Mouse (Mus musculus) liver, embryonic 14.5 days (tissue): ENCODE measurements around the gene Ahctf1. TPM values are rescaled to one million over a fixed set of nuclear protein-coding genes. Genes with fewer than 3 reads are reported as not detected.
"Not testable (repeated sequence)": the region's sequence is repeated elsewhere in the genome, so short reads cannot be mapped to it uniquely, and the experiment has no call there.

Experiments
- ATAC-seq: fragments of 200-750 bp; cut with Nextera tagmentation; 2 replicates; pipeline ENCODE4 v1.8.0; 2017; ENCODE audit warnings: moderate number of reproducible peaks, mild to moderate bottlenecking, moderate library complexity; ENCODE audit not compliant: insufficient read depth
- DNase-seq, 3 experiments: peaks; one replicate each; pipeline ENCODE4 v3.0.0-alpha.2; 2012 to 2013; ENCODE audit warnings: low read depth in 3 of 3, low spot score in 3 of 3
- H3K27ac ChIP-seq: fragments of 300-500 bp; sonication (generic); 2 replicates; pipeline ENCODE4 v1.5.1; 2014; ENCODE audit warnings: moderate library complexity, mild to moderate bottlenecking, control low read depth, inconsistent platforms
- H3K27me3 ChIP-seq: fragments of 300-500 bp; sonication (generic); 2 replicates; pipeline ENCODE4 v1.6.1; 2014; ENCODE audit warnings: mild to moderate bottlenecking, low read length, moderate library complexity; ENCODE audit not compliant: control insufficient read depth, insufficient read depth
- H3K36me3 ChIP-seq: fragments of 300-500 bp; sonication (generic); replicated peaks from 2 replicates; pipeline ENCODE4 v1.6.1; 2014; ENCODE audit warnings: low read depth; ENCODE audit not compliant: control insufficient read depth, insufficient read depth
- H3K4me1 ChIP-seq, 2 experiments: fragments of 200-500 bp in 1 of 2; fragments of 300-500 bp in 1 of 2; sonication (generic) in 1 of 2; replicated peaks; 2 replicates each; pipeline ENCODE4 v1.6.1; 2012 to 2014; ENCODE audit warnings: antibody characterized with exemption in 1 of 2, inconsistent platforms in 1 of 2, low read length in 1 of 2; ENCODE audit not compliant: control insufficient read depth in 2 of 2, insufficient read depth in 2 of 2
- H3K4me2 ChIP-seq: fragments of 300-500 bp; sonication (generic); 2 replicates; pipeline ENCODE4 v1.6.1; 2014; ENCODE audit warnings: low read depth, mild to moderate bottlenecking, control low read depth, moderate library complexity
- H3K4me3 ChIP-seq, 2 experiments: fragments of 200-500 bp in 1 of 2; fragments of 300-500 bp in 1 of 2; sonication (generic) in 1 of 2; 2 replicates each; pipeline ENCODE4 v1.5.1; 2012 to 2014; ENCODE audit warnings: low read depth in 2 of 2, low read length in 2 of 2, mild to moderate bottlenecking in 2 of 2, control low read depth in 1 of 2, inconsistent platforms in 1 of 2, moderate library complexity in 1 of 2; ENCODE audit not compliant: insufficient read depth in 1 of 2
- H3K9ac ChIP-seq: fragments of 300-500 bp; sonication (generic); replicated peaks from 2 replicates; pipeline ENCODE4 v1.6.1; 2014; ENCODE audit warnings: mild to moderate bottlenecking, control low read depth, moderate library complexity
- H3K9me3 ChIP-seq: fragments of 300-500 bp; sonication (generic); 2 replicates; pipeline ENCODE4 v1.6.1; 2016; ENCODE audit warnings: low read length, mixed read lengths; ENCODE audit not compliant: control insufficient read depth
- CTCF ChIP-seq: IDR thresholded peaks from 2 replicates; pipeline ENCODE4 v1.5.1; 2016; ENCODE audit warnings: antibody characterized with exemption, low read depth, control low read depth
- EP300 ChIP-seq: IDR thresholded peaks from 2 replicates; pipeline ENCODE4 v1.6.1; 2016; ENCODE audit warnings: antibody characterized with exemption, low read depth
- WGBS: fragments of 180-500 bp; shearing (Covaris S2); extraction: QIAGEN DNeasy Blood & Tissue Kit; methylation state at CpG from one replicate; pipeline ENCODE4 v1.1.7; 2014; ENCODE audit not compliant: insufficient replicate concordance; 5-methylcytosine and 5-hydroxymethylcytosine counted together
- polyA plus RNA-seq, 2 experiments: library from polyadenylated mRNA; depleted of rRNA in 1 of 2; stranded (reverse) in 1 of 2; unstranded in 1 of 2; fragments of >200 nt; fragmentation: Nextera tagmentation in 1 of 2; extraction: Ambion mirVana in 1 of 2; gene quantifications; 2 replicates each; pipeline versions ENCODE4 v1.2.1 to v1.2.3; 2012 to 2014

The Ahctf1 gene
- polyA plus RNA-seq, 2 experiments = 19.2 to 25.5 TPM

DNA sequence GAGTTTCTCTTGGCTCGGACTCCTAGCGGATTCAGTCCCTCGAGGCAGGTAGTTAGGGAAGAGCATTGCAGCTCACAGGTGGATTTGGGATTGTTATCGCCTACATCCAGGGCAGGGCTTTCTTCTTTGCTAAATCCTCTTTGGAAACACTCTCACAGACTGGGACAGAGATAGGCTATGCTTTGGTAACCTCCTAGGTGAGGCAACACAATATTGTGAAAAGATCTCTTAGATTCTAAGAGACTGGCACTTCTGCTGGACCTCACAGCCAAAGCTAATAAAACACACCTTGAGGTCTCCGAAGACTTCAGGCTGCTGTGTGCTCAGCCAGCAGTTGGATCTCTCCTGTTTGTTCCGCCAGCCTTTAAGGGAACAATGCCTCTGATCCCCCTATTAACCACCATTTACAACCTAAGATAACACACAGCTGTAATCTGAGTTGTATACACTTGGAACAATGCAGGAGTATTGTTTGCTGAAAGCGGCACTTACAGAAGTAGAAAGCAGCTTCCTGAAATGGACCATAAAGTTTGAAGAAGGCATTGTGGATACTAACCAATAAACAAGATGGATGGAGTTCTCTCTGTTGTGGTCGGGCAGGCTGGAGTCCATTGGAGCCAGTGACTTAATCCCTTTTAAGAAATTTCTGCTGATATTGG is 80.5 kb downstream of the Ahctf1 start:
- TF ChIP-seq EP300 (no peak), CTCF (no peak)
- DNase-seq = no peak
- WGBS = 47% methylated on average over 8 of the region's 8 CpGs
- H3K4me2 ChIP-seq = no peak overlapping the region
- ATAC-seq = no peak
- H3K4me1 ChIP-seq = no peaks in the 10 kb centered on the region
- no peaks in the 10 kb centered on the region for H3K36me3 ChIP-seq
- H3K27ac ChIP-seq = no peak overlapping the region
- H3K9me3 ChIP-seq = no peaks in the 10 kb centered on the region
- H3K27me3 ChIP-seq = peaks cover 3% of the 10 kb centered on the region
- no peak overlapping the region for H3K9ac ChIP-seq
- no peak overlapping the region for H3K4me3 ChIP-seq

DNA sequence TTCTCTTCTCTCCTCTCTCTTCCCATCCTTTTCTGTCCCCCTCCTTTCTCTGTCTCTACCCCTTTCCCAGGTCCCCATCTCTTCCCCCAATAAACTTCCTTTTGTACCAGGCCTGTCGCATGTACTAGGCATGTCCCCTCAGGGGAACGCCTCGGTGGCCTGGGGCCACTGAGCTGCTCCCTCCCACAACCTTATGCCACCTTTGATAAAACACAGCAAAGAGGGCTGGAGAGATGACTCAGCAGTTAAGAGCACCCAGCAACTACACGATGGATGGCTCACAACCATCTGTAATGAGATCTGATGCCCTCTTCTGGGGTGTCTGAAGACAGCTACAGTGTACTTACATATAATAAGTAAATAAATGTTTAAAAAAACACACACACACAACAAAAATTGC is 87.7 kb downstream of the Ahctf1 start:
- peaks cover 0 to 5% of the 10 kb centered on the region in 2 experiments; a peak in 2 of 4 replicates for H3K4me1 ChIP-seq
- no peaks in the 10 kb centered on the region for H3K36me3 ChIP-seq
- no peaks in the 10 kb centered on the region for H3K9me3 ChIP-seq
- ATAC-seq = peak; percentile 94
- H3K4me3 ChIP-seq = no peak overlapping the region
- H3K9ac ChIP-seq = no peak overlapping the region
- TF ChIP-seq EP300 = no peak
- no peak for TF ChIP-seq CTCF
- 25% methylated on average over 4 of the region's 4 CpGs for WGBS
- H3K27me3 ChIP-seq = no peaks in the 10 kb centered on the region
- DNase-seq = peak; percentile 39 to 50 (median 46)
- no peak overlapping the region for H3K4me2 ChIP-seq
- no peak overlapping the region for H3K27ac ChIP-seq

DNA sequence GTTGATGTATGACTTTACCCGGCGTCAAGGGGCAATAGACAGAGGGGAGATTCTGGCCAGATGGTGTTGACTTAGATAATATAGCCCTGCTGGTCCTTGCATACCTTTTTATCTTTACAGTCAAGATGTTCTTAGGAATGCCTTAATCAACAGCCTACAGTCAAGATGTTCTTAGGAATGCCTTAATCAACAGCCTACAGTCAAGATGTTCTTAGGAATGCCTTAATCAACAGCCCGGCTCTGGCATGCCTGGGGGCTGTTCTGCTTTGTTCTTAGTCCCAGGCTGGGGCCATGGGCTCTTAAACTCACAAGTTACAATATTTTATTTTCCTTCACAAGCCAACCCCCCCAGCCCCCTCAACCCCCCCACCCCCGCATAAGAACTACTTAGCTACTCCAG is 88.2 kb downstream of the Ahctf1 start:
- H3K4me3 ChIP-seq, H3K9ac ChIP-seq, DNase-seq, H3K27ac ChIP-seq, H3K4me2 ChIP-seq, H3K27me3 ChIP-seq, H3K4me1 ChIP-seq, H3K9me3 ChIP-seq, H3K36me3 ChIP-seq: not testable (repeated sequence)
- peak; percentile 63; the same call in 1 of the 2 replicates for ATAC-seq
- WGBS = 45% methylated on average over 2 of the region's 4 CpGs

DNA sequence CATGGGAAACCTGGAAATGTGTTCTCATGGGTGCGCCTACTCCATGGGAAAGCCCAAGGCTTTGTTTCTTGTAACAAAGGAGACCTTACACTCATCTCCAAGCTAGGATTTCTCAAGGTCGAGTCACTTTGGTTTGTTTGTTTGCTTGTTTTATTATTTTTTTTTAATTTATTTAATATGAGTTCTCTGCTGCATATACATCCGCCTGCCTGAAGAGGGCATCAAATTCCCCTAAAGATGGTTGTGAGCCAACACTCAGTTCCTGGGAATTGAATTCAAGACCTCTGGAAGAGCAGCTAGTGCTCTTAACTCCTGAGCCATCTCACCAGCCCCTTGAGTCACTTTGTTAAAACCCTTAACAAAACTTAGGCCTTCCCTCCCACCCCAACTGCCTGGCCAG is 90.1 kb downstream of the Ahctf1 start:
- H3K36me3 ChIP-seq = no peaks in the 10 kb centered on the region
- H3K4me1 ChIP-seq = peaks cover 0 to 5% of the 10 kb centered on the region in 2 experiments; a peak in 2 of 4 replicates
- TF ChIP-seq EP300 (no peak), CTCF (no peak)
- no peak overlapping the region for H3K4me3 ChIP-seq
- 63% methylated on average over 3 of the region's 3 CpGs for WGBS
- no peak overlapping the region for H3K4me2 ChIP-seq
- H3K9ac ChIP-seq = no peak overlapping the region
- H3K27me3 ChIP-seq = no peaks in the 10 kb centered on the region
- ATAC-seq (no peak), DNase-seq (no peak)
- no peaks in the 10 kb centered on the region for H3K9me3 ChIP-seq
- no peak overlapping the region for H3K27ac ChIP-seq

DNA sequence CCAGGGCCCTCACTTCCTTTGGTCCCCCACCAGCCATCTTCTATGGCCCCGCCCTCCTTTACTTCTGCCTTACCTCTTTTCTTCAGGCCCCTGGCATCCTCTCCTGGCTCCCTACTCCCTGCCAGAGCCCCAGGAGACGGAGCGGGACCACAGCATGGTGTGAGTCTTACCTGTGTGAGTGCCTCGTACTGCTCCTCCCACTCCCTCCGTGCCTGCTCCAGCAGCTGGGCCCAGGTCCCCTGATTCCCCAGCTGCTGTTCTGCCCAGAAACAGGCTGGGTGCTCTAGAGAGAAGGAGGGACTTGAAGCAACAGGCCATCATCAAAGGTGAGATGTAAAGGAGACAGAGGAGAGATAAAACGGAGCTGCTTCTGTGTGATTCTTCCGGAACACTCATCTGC is 90.8 kb downstream of the Ahctf1 start:
- no peaks in the 10 kb centered on the region for H3K27me3 ChIP-seq
- no peak for TF ChIP-seq CTCF
- TF ChIP-seq EP300 = no peak
- H3K27ac ChIP-seq = no peak overlapping the region
- H3K9me3 ChIP-seq = no peaks in the 10 kb centered on the region
- H3K4me3 ChIP-seq = no peak overlapping the region
- no peaks in the 10 kb centered on the region for H3K36me3 ChIP-seq
- ATAC-seq = no peak
- no peak for DNase-seq
- H3K4me1 ChIP-seq = peaks cover 0 to 5% of the 10 kb centered on the region in 2 experiments; a peak in 2 of 4 replicates
- no peak overlapping the region for H3K4me2 ChIP-seq
- 76% methylated on average over 7 of the region's 7 CpGs for WGBS
- no peak overlapping the region for H3K9ac ChIP-seq
